Mouse (Mus musculus): Measurements from ENCODE around the gene Dap.

GRCm38 (mm10) chr15:31253380-31253779 is 29.3 kb downstream of the Dap start:
- TF ChIP-seq CTCF (IDR thresholded peaks at IDR 0.05; ENCODE audit: low read depth, low read length) (no peak), GATA2 (IDR thresholded peaks at IDR 0.05; ENCODE audit: borderline replicate concordance, low read depth, low read length) (no peak), POLR2AphosphoS5 (IDR thresholded peaks at IDR 0.05; ENCODE audit: insufficient replicate concordance, low read depth, low read length) (no peak), GATA1 (IDR thresholded peaks at IDR 0.05; ENCODE audit: borderline replicate concordance, low read length) (no peak), TAL1 (conservative IDR thresholded peaks at IDR 0.05; ENCODE audit: low read depth, low read length) (no peak)
